Mouse (Mus musculus): Measurements from ENCODE around the gene Sc5d. TPM values are rescaled to one million over a fixed set of nuclear protein-coding genes. Genes with fewer than 3 reads are reported as not detected.

Sc5d gene
- total RNA-seq, 2 experiments from 2014 or later: 18.2 to 20.2 TPM

Other genes with a start within 250 kb of the Sc5d start
- gene Sorl1, start 140.0 kb downstream of the Sc5d start, total RNA-seq (2014; fragmentation: Nextera tagmentation): 1.4 and 1.6 TPM in 2 replicates
- 1.4 and 1.7 TPM in 2 replicates for gene Sorl1, start 140.0 kb downstream of the Sc5d start, total RNA-seq (2017)
- not detected in 2 replicates for gene Tecta, start 135.7 kb upstream of the Sc5d start, total RNA-seq (2014; fragmentation: Nextera tagmentation)
- not detected in 2 replicates for gene Tecta, start 135.7 kb upstream of the Sc5d start, total RNA-seq (2017)
- 18.1 and 19.8 TPM in 2 replicates for gene Tbcel, start 243.6 kb upstream of the Sc5d start, total RNA-seq (2014; fragmentation: Nextera tagmentation)
- gene Tbcel, start 243.6 kb upstream of the Sc5d start, total RNA-seq (2017): 17.8 and 18.0 TPM in 2 replicates

Measured in megakaryocyte-erythroid progenitor cell, adult 5-6 weeks (primary cell).